Comparison of ENCODE assay signal across 13 mouse cellular contexts in the genomic region with DNA sequence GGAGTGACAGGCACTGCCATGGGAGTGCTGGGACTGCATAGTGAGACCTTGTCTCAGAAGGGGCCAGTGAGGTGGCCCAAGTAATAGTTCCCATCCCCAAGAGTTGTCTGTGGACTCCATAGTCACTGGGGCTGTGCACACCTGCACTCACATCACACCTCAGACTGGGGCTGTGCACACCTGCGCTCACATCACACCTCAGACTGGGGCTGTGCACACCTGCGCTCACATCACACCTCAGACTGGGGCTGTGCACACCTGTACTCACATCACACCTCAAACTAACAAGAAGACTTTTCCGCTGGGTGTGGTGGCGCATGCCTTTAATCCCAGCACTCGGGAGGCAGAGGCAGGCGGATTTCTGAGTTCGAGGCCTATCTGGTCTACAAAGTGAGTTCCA. TPM values are rescaled to one million over a fixed set of nuclear protein-coding genes. Genes with fewer than 3 reads are reported as not detected.
DNase-seq lines count a peak whose midpoint lies in the region; ATAC-seq lines count a peak whose summit lies in the region.
"Not testable (repeated sequence)": the region's sequence is repeated elsewhere in the genome, so short reads cannot be mapped to it uniquely, and the experiment has no call there.
"Had no signal": no experiment of that assay in that cellular context is flagged by ENCODE, and none has a peak within 500 bp of the region (broad histone marks: within the 10 kb centered on the region; RNA-seq: fewer than 3 reads in every experiment).

No protein-coding gene starts in this region.

- H3K27me3 ChIP-seq in liver, embryonic 12.5 days (replicated peaks), result not testable (repeated sequence)

- not testable (repeated sequence) for H3K9me3 ChIP-seq in liver, embryonic 12.5 days (replicated peaks)

- H3K27ac ChIP-seq in liver, embryonic 12.5 days, result not testable (repeated sequence)

- H3K36me3 ChIP-seq in liver, embryonic 12.5 days, result peaks cover 47% of the 10 kb centered on the region

- not testable (repeated sequence) for H3K4me2 ChIP-seq in liver, embryonic 12.5 days

- H3K4me1 ChIP-seq in liver, embryonic 12.5 days, result peaks cover 12% of the 10 kb centered on the region

- WGBS in liver, embryonic 12.5 days (ENCODE audit: insufficient replicate concordance), result 81% methylated on average over 7 of the region's 7 CpGs

- not testable (repeated sequence) for H3K9ac ChIP-seq in liver, embryonic 12.5 days

- peak; percentile 49; the same call in 1 of the 2 replicates for ATAC-seq in erythroid progenitor cell, adult 5-6 weeks (replicated peaks; ENCODE audit: low FRiP score, poor library complexity, severe bottlenecking)
- ATAC-seq in liver, embryonic 12.5 days, result 0 out of 2 replicates have a peak, but pooled peaks have one; percentile 13
- peak; percentile 56; the same call in 1 of the 2 replicates for ATAC-seq in monocyte, adult 5-6 weeks (replicated peaks; ENCODE audit: insufficient number of reproducible peaks, low FRiP score, low TSS enrichment, poor library complexity, severe bottlenecking)

- DNase-seq in heart, adult 11 months, result peak; percentile 89

- not testable (repeated sequence) for H3K4me3 ChIP-seq in liver, embryonic 12.5 days

RNA-seq across cellular contexts. Expression of a gene that starts 6.1 kb away (rescaled TPM):
- total RNA-seq in erythroid progenitor cell, adult 5-6 weeks (2015; ENCODE audit: low replicate concordance), result 8.3 and 11.7 TPM in 2 replicates
- 4.8 and 6.3 TPM in 2 replicates for total RNA-seq in erythroid progenitor cell, adult 5-6 weeks (2017; ENCODE audit: low replicate concordance)
- 8.7 and 9.2 TPM in 2 replicates for polyA plus RNA-seq in liver, embryonic 12.5 days (2016; fragmentation: Nextera tagmentation; extraction: Ambion mirVana)
- total RNA-seq in monocyte, adult 5-6 weeks (2017), result 109 to 144 TPM (median 109 TPM) in 3 replicates

RNA-seq across cellular contexts. Expression of a gene that starts 39.7 kb away (rescaled TPM):
- 13.0 and 21.6 TPM in 2 replicates for total RNA-seq in erythroid progenitor cell, adult 5-6 weeks (2015; ENCODE audit: low replicate concordance)
- 11.4 and 51.8 TPM in 2 replicates for total RNA-seq in erythroid progenitor cell, adult 5-6 weeks (2017; ENCODE audit: low replicate concordance)
- polyA plus RNA-seq in liver, embryonic 12.5 days (2016; fragmentation: Nextera tagmentation; extraction: Ambion mirVana), result 65.2 and 66.9 TPM in 2 replicates
- 44.4 to 57.2 TPM (median 44.7 TPM) in 3 replicates for total RNA-seq in monocyte, adult 5-6 weeks (2017)

RNA-seq across cellular contexts. Expression of a gene that starts 55.8 kb away (rescaled TPM):
- total RNA-seq in erythroid progenitor cell, adult 5-6 weeks (2015; ENCODE audit: low replicate concordance), result not detected in 2 replicates
- not detected in 2 replicates for total RNA-seq in erythroid progenitor cell, adult 5-6 weeks (2017; ENCODE audit: low replicate concordance)
- 0.08 and 0.13 TPM in 2 replicates for polyA plus RNA-seq in liver, embryonic 12.5 days (2016; fragmentation: Nextera tagmentation; extraction: Ambion mirVana)
- 0.48 to 1.1 TPM (median 0.53 TPM) in 3 replicates for total RNA-seq in monocyte, adult 5-6 weeks (2017)
- total RNA-seq: adrenal gland, adult 18-20 months; adrenal gland, adult 2 months; adrenal gland, postnatal 14 days; adrenal gland, postnatal 36 days; ES-E14; MEL had no signal
- polyA plus RNA-seq: C2C12; CD4-positive, CD25-positive, alpha-beta regulatory T cell, adult 4 months; Patski had no signal
